Mouse (Mus musculus): ENCODE results near the gene Pgap2. TPM values are rescaled to one million over a fixed set of nuclear protein-coding genes. Genes with fewer than 3 reads are reported as not detected.

Pgap2 gene
- polyA plus RNA-seq, 1 experiment = 29.9 TPM

- TF ChIP-seq POLR2A (IDR thresholded peaks at IDR 0.05; ENCODE audit: extremely low read depth, insufficient read depth, low read length) (no peak), CTCF (IDR thresholded peaks at IDR 0.05; ENCODE audit: extremely low read depth, insufficient read depth, low read length) (no peak)
- Histone ChIP-seq H3K4me1 (ENCODE audit: control insufficient read depth, insufficient read depth, low read length) (peaks cover 1% of the 10 kb centered on the region; the same call in 1 of the 2 replicates), H3K4me3 (ENCODE audit: insufficient read depth, low read length) (no peak overlapping the region), H3K27ac (ENCODE audit: insufficient read depth, low read length) (no peak overlapping the region)
These were observed 23.1 kb downstream of the Pgap2 start for GRCm38 (mm10) chr7:102233059-102233458.

DNA sequence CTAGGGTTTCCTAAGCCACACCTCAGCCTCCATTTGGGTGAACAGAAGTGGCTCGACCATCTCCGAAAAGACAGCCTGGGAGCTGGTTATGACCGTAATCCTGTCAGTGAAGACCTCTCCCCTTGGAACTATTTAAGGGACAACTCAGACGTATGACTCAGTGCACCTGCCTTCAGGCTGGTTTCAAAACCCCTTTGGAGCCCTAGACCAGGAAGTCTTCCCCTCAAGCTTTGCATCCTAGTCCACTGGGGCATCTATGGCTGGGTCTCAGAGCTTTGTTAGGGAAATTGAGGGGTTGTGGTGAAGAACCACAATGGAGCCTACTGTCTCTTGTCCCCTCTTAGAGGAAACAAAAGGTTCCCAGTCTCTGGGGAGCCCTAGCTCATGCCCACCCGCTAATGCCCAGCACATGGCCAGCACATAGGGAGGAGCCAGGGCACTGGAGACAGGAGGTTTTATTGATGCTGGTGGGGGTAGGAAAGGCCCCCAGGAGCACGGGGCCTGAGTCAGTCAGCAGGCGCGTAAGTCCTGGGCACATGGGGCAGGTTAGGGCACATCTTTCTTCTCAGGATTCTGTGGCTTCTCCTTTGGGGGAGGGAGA is 28.8 kb downstream of the Pgap2 start:
- no peak for TF ChIP-seq CTCF (IDR thresholded peaks at IDR 0.05; ENCODE audit: extremely low read depth, insufficient read depth, low read length)
- no peak for TF ChIP-seq POLR2A (IDR thresholded peaks at IDR 0.05; ENCODE audit: extremely low read depth, insufficient read depth, low read length)
- Histone ChIP-seq H3K27ac (ENCODE audit: insufficient read depth, low read length) (peak overlapping the region; percentile 60), H3K4me1 (ENCODE audit: control insufficient read depth, insufficient read depth, low read length) (no peaks in the 10 kb centered on the region), H3K4me3 (ENCODE audit: insufficient read depth, low read length) (no peak overlapping the region)

GRCm38 (mm10) chr7:102239591-102239990 is 29.6 kb downstream of the Pgap2 start:
- Histone ChIP-seq H3K4me3 (ENCODE audit: insufficient read depth, low read length) (no peak overlapping the region), H3K27ac (ENCODE audit: insufficient read depth, low read length) (peak overlapping the region; percentile 53), H3K4me1 (ENCODE audit: control insufficient read depth, insufficient read depth, low read length) (0 out of 2 replicates have a peak, but pooled peaks cover 1% of the 10 kb centered on the region)
- TF ChIP-seq POLR2A (IDR thresholded peaks at IDR 0.05; ENCODE audit: extremely low read depth, insufficient read depth, low read length) = no peak
- TF ChIP-seq CTCF (IDR thresholded peaks at IDR 0.05; ENCODE audit: extremely low read depth, insufficient read depth, low read length) = no peak

DNA sequence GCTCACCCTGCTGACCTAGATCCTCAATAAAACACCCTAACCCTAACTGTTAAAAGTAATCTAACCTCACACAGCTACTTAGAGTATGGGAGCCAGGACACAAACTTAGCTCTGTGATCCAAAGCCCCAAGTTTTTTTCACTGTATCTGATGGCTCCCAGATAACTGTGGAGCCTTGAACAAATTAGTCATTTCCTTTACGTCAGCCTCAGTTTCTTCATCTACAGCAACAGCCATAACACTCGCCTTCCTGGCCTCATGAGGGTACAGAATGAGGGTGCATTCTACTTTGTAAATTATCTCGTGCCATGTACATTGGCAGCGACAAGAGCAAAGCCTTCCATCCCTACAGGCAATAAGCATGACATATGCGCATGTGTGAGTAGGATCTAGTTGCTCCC is 32.4 kb downstream of the Pgap2 start:
- Histone ChIP-seq H3K27ac (ENCODE audit: insufficient read depth, low read length) (no peak overlapping the region), H3K4me1 (ENCODE audit: control insufficient read depth, insufficient read depth, low read length) (peaks cover 1% of the 10 kb centered on the region; the same call in 1 of the 2 replicates), H3K4me3 (ENCODE audit: insufficient read depth, low read length) (no peak overlapping the region)
- TF ChIP-seq CTCF (IDR thresholded peaks at IDR 0.05; ENCODE audit: extremely low read depth, insufficient read depth, low read length) = no peak
- no peak for TF ChIP-seq POLR2A (IDR thresholded peaks at IDR 0.05; ENCODE audit: extremely low read depth, insufficient read depth, low read length)

- no peak overlapping the region for H3K27ac ChIP-seq (ENCODE audit: insufficient read depth, low read length)
- peaks cover 1% of the 10 kb centered on the region; the same call in 1 of the 2 replicates for H3K4me1 ChIP-seq (ENCODE audit: control insufficient read depth, insufficient read depth, low read length)
- no peak overlapping the region for H3K4me3 ChIP-seq (ENCODE audit: insufficient read depth, low read length)
- TF ChIP-seq CTCF (IDR thresholded peaks at IDR 0.05; ENCODE audit: extremely low read depth, insufficient read depth, low read length) (no peak), POLR2A (IDR thresholded peaks at IDR 0.05; ENCODE audit: extremely low read depth, insufficient read depth, low read length) (no peak)
These were observed 32.9 kb downstream of the Pgap2 start for GRCm38 (mm10) chr7:102242917-102243316.

GRCm38 (mm10) chr7:102243870-102244269 is 33.9 kb downstream of the Pgap2 start:
- H3K4me1 ChIP-seq (ENCODE audit: control insufficient read depth, insufficient read depth, low read length) = peaks cover 2% of the 10 kb centered on the region; the same call in 1 of the 2 replicates
- no peak for TF ChIP-seq CTCF (IDR thresholded peaks at IDR 0.05; ENCODE audit: extremely low read depth, insufficient read depth, low read length)
- TF ChIP-seq POLR2A (IDR thresholded peaks at IDR 0.05; ENCODE audit: extremely low read depth, insufficient read depth, low read length) = no peak
- peak overlapping the region; percentile 5; the same call in 1 of the 2 replicates for H3K27ac ChIP-seq (ENCODE audit: insufficient read depth, low read length)
- H3K4me3 ChIP-seq (ENCODE audit: insufficient read depth, low read length) = no peak overlapping the region

GRCm38 (mm10) chr7:102244782-102245535 is 35.0 kb downstream of the Pgap2 start:
- peaks cover 3% of the 10 kb centered on the region; the same call in 1 of the 2 replicates for H3K4me1 ChIP-seq (ENCODE audit: control insufficient read depth, insufficient read depth, low read length)
- no peak overlapping the region for H3K4me3 ChIP-seq (ENCODE audit: insufficient read depth, low read length)
- TF ChIP-seq CTCF (IDR thresholded peaks at IDR 0.05; ENCODE audit: extremely low read depth, insufficient read depth, low read length) = no peak
- TF ChIP-seq POLR2A (IDR thresholded peaks at IDR 0.05; ENCODE audit: extremely low read depth, insufficient read depth, low read length) = no peak
- peak overlapping the region; percentile 95 for H3K27ac ChIP-seq (ENCODE audit: insufficient read depth, low read length)

DNA sequence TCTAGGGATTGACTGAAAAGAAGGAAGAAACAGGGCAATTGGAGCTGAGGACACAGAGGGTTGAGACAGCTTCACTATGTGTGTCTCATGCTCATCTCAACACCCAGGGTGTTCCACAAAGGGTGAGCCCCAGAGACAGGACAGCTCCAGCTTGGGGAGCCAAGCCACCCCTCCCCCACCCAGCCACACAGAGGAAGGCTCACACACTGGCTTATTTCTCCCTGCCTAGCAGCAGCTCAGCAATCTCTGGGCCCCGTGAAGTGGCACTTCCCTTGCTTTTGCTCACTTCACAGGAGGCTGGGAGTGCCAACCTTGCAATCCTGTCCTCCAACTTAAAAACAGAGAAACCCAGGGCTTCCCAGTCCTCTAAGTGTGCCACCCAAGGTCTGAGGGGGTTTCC is 35.8 kb downstream of the Pgap2 start:
- no peak for TF ChIP-seq CTCF (IDR thresholded peaks at IDR 0.05; ENCODE audit: extremely low read depth, insufficient read depth, low read length)
- no peak for TF ChIP-seq POLR2A (IDR thresholded peaks at IDR 0.05; ENCODE audit: extremely low read depth, insufficient read depth, low read length)
- Histone ChIP-seq H3K4me1 (ENCODE audit: control insufficient read depth, insufficient read depth, low read length) (peaks cover 3% of the 10 kb centered on the region; the same call in 1 of the 2 replicates), H3K27ac (ENCODE audit: insufficient read depth, low read length) (peak overlapping the region; percentile 89), H3K4me3 (ENCODE audit: insufficient read depth, low read length) (no peak overlapping the region)

DNA sequence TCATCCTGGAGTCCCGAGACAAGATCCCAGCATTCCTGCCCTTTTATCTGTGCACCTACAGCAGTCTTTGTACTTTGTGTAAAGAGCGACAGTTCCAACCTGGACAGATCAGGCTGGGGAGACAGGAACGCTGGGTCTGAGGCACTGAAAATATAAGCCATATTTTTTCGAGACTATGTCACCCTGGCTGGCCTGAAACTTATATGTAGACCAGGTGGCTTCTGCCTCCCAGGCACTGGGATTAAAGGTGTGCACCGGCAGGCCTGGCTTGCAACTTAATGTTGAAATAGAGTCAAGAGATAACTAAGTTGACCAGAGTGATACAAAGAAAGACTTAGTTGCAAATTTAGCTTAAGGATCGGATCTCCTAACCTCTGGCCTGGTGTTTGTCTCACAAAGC is 36.3 kb downstream of the Pgap2 start:
- TF ChIP-seq POLR2A (IDR thresholded peaks at IDR 0.05; ENCODE audit: extremely low read depth, insufficient read depth, low read length) = no peak
- no peak for TF ChIP-seq CTCF (IDR thresholded peaks at IDR 0.05; ENCODE audit: extremely low read depth, insufficient read depth, low read length)
- peaks cover 3% of the 10 kb centered on the region; the same call in 1 of the 2 replicates for H3K4me1 ChIP-seq (ENCODE audit: control insufficient read depth, insufficient read depth, low read length)
- H3K27ac ChIP-seq (ENCODE audit: insufficient read depth, low read length) = peak overlapping the region; percentile 70
- H3K4me3 ChIP-seq (ENCODE audit: insufficient read depth, low read length) = no peak overlapping the region
